Mouse (Mus musculus): ENCODE results near the gene Pth1r.
"Not testable (repeated sequence)": the region's sequence is repeated elsewhere in the genome, so short reads cannot be mapped to it uniquely, and the experiment has no call there.

Pth1r gene

GRCm38 (mm10) chr9:110712545-110712944, 34.4 kb downstream of the Pth1r start:
- DNase-seq: no peak

DNA sequence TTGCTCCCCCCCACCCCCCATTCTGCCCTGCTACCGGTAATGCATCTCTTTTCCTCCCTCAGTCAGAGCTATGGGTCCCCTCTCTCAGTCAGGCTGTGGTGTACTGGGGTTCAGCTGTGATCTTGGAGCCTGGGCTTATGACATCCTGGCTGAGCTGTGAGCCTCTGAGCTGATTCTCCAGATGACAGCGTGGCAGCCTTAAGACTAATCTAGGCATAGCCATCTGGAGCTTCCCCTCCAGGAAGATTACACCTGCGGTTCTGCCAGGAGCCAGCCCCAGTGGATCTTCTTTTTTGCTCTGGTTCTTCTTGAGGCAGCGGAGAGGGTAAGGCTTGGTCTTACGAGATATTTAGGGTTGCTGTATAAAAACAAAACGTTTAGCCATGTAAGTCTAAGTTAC, 34.9 kb downstream of the Pth1r start:
- no peak for DNase-seq

- DNase-seq: no peak
These were observed 35.4 kb downstream of the Pth1r start for GRCm38 (mm10) chr9:110711532-110711931.

GRCm38 (mm10) chr9:110709640-110710258, 37.2 kb downstream of the Pth1r start:
- peak; percentile 99 for DNase-seq

DNA sequence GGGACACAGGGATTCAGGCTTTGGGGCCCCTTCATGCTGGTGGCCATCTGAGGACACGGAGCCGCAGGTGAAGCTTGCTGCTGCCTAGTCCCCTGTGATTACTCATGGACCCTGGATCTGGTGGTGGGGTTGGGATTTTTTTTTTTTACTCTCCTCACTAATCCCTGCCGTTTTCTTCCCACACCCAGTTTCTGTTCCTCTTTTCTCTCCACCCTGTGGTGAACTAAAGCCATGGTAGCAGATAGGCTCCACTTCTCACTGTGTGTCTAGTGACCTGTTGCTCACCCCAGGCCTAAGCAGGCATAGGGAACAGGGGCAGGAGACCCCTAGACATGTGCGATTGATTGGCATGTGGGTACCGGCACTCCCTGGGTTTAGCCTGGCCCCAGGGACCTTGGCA, 40.2 kb downstream of the Pth1r start:
- DNase-seq: peak; percentile 92

DNA sequence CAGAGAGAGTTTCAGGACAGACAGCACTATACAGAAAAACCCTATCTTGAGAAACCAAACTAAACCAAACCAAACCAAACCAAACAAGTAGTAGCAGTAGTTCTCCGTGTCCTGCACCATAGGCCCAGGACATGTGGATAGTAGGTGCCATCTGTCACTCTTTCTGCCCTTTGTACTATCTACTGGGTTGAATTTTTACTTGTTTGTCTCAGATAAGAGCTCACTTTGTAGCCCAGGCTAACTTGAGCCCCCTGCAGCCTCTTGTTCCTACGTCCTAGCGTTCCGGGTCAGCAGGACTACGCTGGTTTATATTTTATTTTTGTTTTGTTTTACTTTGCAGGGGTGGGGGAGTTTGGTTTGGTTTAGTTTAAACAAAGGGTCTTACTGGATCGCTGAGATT, 43.0 kb downstream of the Pth1r start:
- no peak for DNase-seq

GRCm38 (mm10) chr9:110702848-110703247, 44.1 kb downstream of the Pth1r start:
- no peak for DNase-seq

DNA sequence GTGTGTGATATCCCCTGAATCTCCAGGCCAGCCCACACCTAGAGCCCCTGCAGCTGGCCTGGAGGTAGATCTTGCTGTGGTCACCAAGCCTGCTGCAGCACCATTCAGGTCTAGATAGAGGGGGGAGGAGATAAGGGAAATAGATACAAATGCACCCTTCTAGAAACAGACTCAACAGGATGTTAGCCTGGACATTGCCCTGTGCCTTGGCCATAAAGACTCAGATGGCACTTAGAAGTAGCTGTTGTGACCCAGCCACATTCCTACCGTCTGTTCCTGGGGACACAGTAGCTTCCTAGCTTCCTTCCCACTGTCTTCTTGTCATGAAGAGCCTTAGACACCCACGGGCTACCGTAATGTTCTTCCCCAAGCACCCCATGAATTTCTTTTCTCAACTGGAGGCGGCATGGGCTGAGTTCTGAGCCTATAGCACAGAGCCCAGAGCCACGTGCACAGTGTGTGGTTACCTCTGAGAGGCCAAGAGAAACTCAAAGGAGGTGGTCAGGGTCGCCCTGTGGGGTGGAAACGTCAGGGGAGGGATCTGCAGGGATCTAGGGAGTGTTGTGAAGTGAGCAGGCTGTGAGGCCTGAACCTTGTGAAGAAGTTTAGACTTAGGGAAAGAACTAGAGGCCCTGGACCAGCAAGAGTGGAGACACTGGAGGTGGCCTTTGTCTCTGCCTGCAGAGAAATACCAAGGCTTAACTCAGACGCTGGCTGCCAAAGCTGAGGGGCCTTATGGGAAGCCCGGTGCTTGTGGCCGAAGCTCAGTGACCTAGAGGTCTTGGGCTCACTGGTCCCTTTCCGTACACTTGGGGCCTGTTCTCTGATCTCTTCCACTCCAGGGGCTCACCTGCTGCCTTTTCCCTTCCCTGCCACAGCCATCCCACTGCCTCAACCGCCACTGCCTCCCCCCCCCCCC, 45.6 kb downstream of the Pth1r start:
- no peak for DNase-seq

DNA sequence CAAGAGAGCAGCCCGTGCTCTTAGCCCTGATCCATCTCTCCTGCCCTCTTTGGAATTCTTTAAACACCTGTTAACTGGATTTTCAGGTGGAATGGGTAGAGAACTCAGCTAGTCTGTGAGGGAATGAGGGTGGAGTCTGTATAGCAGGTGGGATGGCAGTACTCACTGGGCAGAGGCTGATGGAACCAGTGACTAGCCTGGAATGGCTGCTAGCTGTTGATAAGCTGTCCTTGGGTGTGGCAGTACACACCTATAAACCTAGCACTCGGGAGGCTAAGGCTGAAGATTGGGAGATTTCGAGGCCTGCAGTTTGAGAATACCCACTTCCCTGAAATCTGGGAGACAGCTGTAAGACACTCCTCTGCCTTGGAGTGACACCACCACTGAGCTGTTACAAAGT, 47.4 kb downstream of the Pth1r start:
- no peak for DNase-seq

- peak; percentile 95 for DNase-seq
These were observed 49.5 kb downstream of the Pth1r start for GRCm38 (mm10) chr9:110697465-110697864.

GRCm38 (mm10) chr9:110696427-110696826, 50.5 kb downstream of the Pth1r start:
- DNase-seq: no peak

- DNase-seq: peak; percentile 85
These were observed 51.7 kb downstream of the Pth1r start for GRCm38 (mm10) chr9:110695165-110695755.

DNA sequence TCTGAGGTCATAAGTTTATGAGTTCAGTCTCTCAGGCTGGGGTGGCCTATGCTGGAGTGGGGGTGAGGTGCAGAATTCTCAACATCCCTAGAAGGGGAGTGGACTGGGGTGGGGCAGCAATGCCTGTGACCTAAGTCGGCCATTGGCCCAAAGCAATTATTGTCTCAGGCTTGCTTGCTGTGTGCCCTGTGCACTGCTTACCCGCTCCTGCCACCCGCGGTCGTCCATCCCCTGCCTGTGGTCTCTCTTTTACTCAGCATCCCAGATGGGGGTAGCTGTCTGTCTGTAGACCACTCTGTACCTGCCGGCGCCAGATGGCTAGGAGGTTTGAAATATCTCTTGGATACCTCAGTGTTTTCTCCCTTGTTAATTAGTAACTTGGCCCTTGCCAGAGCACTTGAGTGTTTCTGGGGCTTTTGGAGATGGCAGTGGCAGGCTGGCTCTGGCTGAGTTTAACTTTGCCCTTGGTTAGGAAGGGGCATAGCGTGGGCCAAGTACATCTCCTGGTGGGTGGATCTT, 57.6 kb downstream of the Pth1r start:
- DNase-seq: no peak

- DNase-seq: no peak
These were observed 59.1 kb downstream of the Pth1r start for GRCm38 (mm10) chr9:110687846-110688245.

DNA sequence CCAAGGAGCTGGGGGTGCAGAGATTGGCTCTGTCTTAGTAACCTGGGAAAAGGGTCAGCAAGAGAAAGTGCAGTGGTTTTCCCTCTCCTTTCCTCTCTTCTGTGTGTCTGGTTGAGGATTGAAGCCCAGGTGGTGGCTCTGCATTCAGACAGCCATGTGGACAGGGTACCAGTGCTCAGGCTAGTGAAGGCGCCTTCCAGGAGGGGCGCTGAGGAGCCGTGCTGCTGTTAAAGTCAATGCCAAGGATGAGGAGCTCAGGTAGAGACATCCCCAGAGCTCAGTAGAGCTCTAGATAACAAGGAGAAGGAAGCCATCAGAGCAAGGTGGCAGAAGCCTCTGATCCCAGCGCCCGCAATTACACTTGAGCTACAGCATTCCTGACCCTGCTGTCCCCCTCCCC, 59.9 kb downstream of the Pth1r start:
- DNase-seq: no peak

DNA sequence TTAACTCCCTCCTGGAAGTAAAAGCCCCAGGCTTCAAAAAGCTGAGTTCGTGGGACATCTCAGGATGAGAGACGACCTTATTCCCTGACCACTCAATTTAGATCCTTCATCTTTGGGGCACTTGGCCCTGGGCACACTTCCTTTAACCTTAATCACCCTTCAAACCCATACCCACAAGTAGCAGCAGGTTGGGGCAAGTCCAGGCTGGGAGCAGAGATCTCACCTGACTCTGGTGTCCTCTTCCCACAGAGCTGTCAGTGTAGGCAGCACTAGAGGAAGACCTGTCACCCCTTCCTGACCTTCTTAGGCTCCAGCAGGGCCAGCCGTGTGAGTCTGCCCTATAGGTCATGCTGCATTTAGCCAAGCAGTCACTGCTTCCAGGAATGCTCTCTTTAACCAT, 60.5 kb downstream of the Pth1r start:
- DNase-seq: no peak

GRCm38 (mm10) chr9:110685591-110685990, 61.4 kb downstream of the Pth1r start:
- peak; percentile 96 for DNase-seq

DNA sequence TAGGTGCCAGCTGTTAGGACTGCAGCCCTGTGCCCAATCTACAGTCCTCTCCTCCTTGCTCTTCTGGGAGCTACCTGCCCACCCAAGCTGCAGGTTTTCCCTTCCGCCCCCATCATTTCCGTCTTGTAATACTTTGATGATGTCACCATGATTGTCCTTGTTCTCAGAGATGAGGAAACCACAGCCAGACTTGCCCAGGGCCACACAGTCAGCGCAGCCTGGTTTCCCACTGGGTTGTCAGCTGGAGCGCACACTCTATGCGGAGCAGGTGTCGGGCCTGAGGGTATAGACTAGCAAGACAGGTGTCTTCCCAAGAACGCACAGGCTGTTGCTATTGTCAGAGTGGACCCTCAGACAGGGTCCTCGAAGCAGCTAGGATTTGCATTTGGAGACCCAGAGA, 61.8 kb downstream of the Pth1r start:
- DNase-seq: no peak

DNA sequence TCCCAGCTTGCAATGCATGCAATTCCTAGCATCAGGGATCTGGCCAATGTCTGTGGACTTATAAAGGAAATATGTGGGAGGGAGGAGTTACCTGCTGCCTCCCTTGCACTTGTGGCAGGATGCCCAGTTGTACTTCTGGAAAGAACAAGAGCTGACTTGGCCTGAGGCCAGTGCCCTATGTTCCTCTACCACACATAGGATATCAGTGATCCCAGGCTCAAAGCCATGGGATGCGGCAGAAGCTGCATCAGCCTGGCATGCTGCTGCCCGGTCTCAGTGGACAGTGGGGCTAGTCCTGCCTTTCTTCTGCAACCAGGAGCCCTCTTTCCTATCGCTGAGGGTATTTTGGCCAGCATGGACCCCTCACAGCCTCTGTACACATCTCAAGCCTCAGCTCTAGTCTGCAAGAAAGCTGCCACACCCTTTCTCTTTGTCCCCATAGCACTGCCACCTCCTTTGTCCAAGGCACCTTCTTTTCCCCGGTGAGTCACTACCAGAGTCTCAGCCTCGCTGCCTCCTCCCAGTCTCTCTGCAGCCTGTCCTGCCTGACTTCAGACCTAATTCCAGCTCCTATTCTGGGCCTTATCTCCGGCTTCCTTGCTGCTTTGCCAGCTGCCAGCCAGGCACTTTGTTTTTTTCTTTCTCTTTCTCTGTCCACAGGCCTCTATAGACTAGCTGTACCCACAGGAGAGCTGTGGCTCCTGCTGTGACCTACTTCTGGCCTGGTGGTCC, 62.7 kb downstream of the Pth1r start:
- peak; percentile 97 for DNase-seq

GRCm38 (mm10) chr9:110683574-110684099, 63.3 kb downstream of the Pth1r start:
- peak; percentile 92 for DNase-seq

DNA sequence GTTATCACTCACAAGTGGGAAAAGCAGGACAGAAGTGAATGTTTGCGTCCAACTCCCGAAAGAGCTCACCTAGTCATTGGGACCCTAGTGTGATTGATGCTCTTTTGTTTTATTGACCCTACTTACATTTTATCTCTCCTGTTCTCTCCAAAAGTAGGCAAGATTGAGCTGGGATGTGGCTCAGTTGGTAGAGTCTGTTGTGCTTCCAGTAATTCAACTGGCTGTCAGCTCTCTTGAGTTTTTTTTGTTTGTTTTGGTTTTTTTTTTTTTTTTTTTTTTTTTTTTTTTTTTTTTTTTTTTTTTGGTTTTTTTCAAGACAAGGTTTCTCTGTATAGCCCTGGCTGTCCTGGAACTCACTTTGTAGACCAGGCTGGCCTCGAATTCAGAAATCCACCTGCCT, 64.2 kb downstream of the Pth1r start:
- not testable (repeated sequence) for DNase-seq

DNA sequence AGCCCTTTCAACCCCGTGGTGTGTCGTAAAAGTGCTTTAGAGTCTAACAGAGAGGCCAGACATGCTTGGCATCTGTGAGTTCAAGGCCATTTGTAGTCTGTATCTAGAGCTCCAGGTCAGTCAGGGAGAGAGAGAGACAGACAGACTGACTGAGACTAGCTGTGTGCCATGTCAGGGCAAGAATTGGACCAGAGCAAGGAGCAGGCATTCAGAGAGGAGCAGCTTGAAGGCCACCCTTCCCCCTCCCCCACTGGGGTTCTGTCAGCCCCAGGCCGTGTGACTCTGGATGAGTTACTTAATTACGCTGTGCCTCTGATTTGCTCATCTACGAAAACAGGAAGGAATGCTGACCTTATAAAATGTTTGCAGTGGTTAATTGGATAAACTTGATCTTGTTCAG, 64.7 kb downstream of the Pth1r start:
- DNase-seq: no peak

DNA sequence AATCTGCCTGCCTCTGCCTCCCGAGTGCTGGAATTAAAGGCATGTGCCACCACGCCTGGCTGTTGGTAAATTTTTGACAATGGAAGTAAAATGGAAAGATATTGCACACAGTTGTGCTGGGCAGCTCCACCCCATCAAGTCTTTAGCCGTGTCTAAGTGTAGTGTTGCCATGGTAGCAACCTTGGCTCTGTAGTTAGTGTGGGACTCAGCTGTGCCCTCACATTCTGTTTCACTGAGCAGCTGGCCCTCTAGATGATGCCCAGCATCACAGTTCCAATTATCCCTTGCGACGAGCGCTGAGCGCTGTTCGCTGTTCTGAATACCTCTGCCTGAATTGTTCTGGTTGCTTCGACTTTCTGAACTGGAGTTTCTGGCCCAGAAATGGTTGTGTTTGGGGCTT, 65.1 kb downstream of the Pth1r start:
- DNase-seq: no peak

Data from heart, adult 11 months (tissue).